ENCODE assay signal across 8 mouse cellular contexts in genomic region chr5:52741391-52742111, GRCm38 (mm10). TPM values are rescaled to one million over a fixed set of nuclear protein-coding genes. Genes with fewer than 3 reads are reported as not detected.
DNase-seq lines count a peak whose midpoint lies in the region; ATAC-seq and TF ChIP-seq lines count a peak whose summit lies in the region.

Gene Pi4k2b, plus strand, starts transcription at chr5:52741574.

- peak; percentile 80 for TF ChIP-seq POLR2A in brain, embryonic 14.5 days (IDR thresholded peaks at IDR 0.05; ENCODE audit: borderline replicate concordance, extremely low read depth, insufficient read depth, insufficient read length, poor library complexity, severe bottlenecking)

- no peaks in the 10 kb centered on the region for H3K36me3 ChIP-seq in heart, embryonic 15.5 days
- no peaks in the 10 kb centered on the region; the same call in 1 of the 2 replicates for H3K36me3 ChIP-seq in liver, embryonic 16.5 days (ENCODE audit: control insufficient read depth, insufficient read depth)
- H3K36me3 ChIP-seq in neural tube, embryonic 12.5 days, result no peaks in the 10 kb centered on the region
- no peaks in the 10 kb centered on the region for H3K36me3 ChIP-seq in stomach, postnatal 0 days (ENCODE audit: control insufficient read depth, insufficient read depth, low read length)

- peak; percentile 78 for DNase-seq in CD4-positive helper T cell, adult 2 months (ENCODE audit: low read depth, low spot score)
- peak; percentile 81 for DNase-seq in brain, embryonic 14.5 days (ENCODE audit: low read depth)
- peak; percentile 3 for DNase-seq in fat pad, adult 2 months (ENCODE audit: extremely low read depth, low read depth, low spot score)
- DNase-seq in kidney, postnatal 25 days, result peak; percentile 86 to 92
- peak; percentile 92 for DNase-seq in stomach, postnatal 0 days (ENCODE audit: low spot score)

- peaks cover 4% of the 10 kb centered on the region; the same call in 1 of the 2 replicates for H3K4me1 ChIP-seq in heart, embryonic 15.5 days (replicated peaks)
- H3K4me1 ChIP-seq in liver, embryonic 16.5 days (ENCODE audit: control insufficient read depth, low read depth, low read length), result peaks cover 13% of the 10 kb centered on the region
- H3K4me1 ChIP-seq in neural tube, embryonic 12.5 days, result no peaks in the 10 kb centered on the region; the same call in none of the 2 replicates
- H3K4me1 ChIP-seq in stomach, postnatal 0 days (replicated peaks; ENCODE audit: control insufficient read depth, insufficient read depth), result no peaks in the 10 kb centered on the region

- no peak for TF ChIP-seq EP300 in stomach, postnatal 0 days (optimal IDR thresholded peaks at IDR 0.05)

- peak; percentile 90 for ATAC-seq in heart, embryonic 15.5 days (replicated peaks; ENCODE audit: insufficient number of reproducible peaks, insufficient read depth, low FRiP score, low read depth)
- ATAC-seq in liver, embryonic 16.5 days (ENCODE audit: low read depth), result peak; percentile 96
- ATAC-seq in neural tube, embryonic 12.5 days (ENCODE audit: low FRiP score, low read depth), result peak; percentile 94
- ATAC-seq in stomach, postnatal 0 days (ENCODE audit: low FRiP score, low TSS enrichment), result peak; percentile 94

- H3K4me3 ChIP-seq in heart, embryonic 15.5 days, result peak within 1 kb of the TSS; percentile 97
- peak within 1 kb of the TSS; percentile 95 for H3K4me3 ChIP-seq in liver, embryonic 16.5 days (ENCODE audit: low read depth, low read length)
- H3K4me3 ChIP-seq in neural tube, embryonic 12.5 days, result peak within 1 kb of the TSS; percentile 80
- H3K4me3 ChIP-seq in stomach, postnatal 0 days (ENCODE audit: low read depth, low read length), result peak within 1 kb of the TSS; percentile 88

- H3K4me2 ChIP-seq in heart, embryonic 15.5 days, result peak within 1 kb of the TSS; percentile 70
- peak within 1 kb of the TSS; percentile 75 for H3K4me2 ChIP-seq in liver, embryonic 16.5 days (ENCODE audit: low read depth, low read length)
- peak within 1 kb of the TSS; percentile 86 for H3K4me2 ChIP-seq in neural tube, embryonic 12.5 days (replicated peaks)
- H3K4me2 ChIP-seq in stomach, postnatal 0 days (replicated peaks; ENCODE audit: low read depth), result peak within 1 kb of the TSS; percentile 77

- no peaks in the 10 kb centered on the region for H3K27me3 ChIP-seq in heart, embryonic 15.5 days
- no peaks in the 10 kb centered on the region for H3K27me3 ChIP-seq in liver, embryonic 16.5 days (ENCODE audit: control insufficient read depth, insufficient read depth, low read depth, low read length)
- H3K27me3 ChIP-seq in neural tube, embryonic 12.5 days (replicated peaks), result no peaks in the 10 kb centered on the region
- H3K27me3 ChIP-seq in stomach, postnatal 0 days (ENCODE audit: control insufficient read depth, insufficient read depth, low read length), result no peaks in the 10 kb centered on the region

- under 1% methylated on average over 75 of the region's 75 CpGs for WGBS in heart, embryonic 15.5 days
- under 1% methylated on average over 72 of the region's 75 CpGs for WGBS in liver, embryonic 16.5 days (ENCODE audit: insufficient replicate concordance)
- under 1% methylated on average over 75 of the region's 75 CpGs for WGBS in neural tube, embryonic 12.5 days
- WGBS in stomach, postnatal 0 days, result 0% methylated on average over 60 of the region's 75 CpGs

- H3K9ac ChIP-seq in heart, embryonic 15.5 days, result peak within 1 kb of the TSS; percentile 87
- peak within 1 kb of the TSS; percentile 96 for H3K9ac ChIP-seq in liver, embryonic 16.5 days (ENCODE audit: low read depth, low read length)
- peak within 1 kb of the TSS; percentile 73 for H3K9ac ChIP-seq in neural tube, embryonic 12.5 days
- peak within 1 kb of the TSS; percentile 89 for H3K9ac ChIP-seq in stomach, postnatal 0 days (ENCODE audit: low read length)

- peak within 1 kb of the TSS; percentile 81 for H3K27ac ChIP-seq in heart, embryonic 15.5 days
- H3K27ac ChIP-seq in liver, embryonic 16.5 days (ENCODE audit: low read length), result peak within 1 kb of the TSS; percentile 91
- peak within 1 kb of the TSS; percentile 26; the same call in 1 of the 2 replicates for H3K27ac ChIP-seq in neural tube, embryonic 12.5 days
- peak within 1 kb of the TSS; percentile 91 for H3K27ac ChIP-seq in stomach, postnatal 0 days (replicated peaks)

- H3K9me3 ChIP-seq in heart, embryonic 15.5 days (replicated peaks), result no peaks in the 10 kb centered on the region
- H3K9me3 ChIP-seq in liver, embryonic 16.5 days (replicated peaks; ENCODE audit: control insufficient read depth, low read length), result no peaks in the 10 kb centered on the region
- H3K9me3 ChIP-seq in neural tube, embryonic 12.5 days, result no peaks in the 10 kb centered on the region
- H3K9me3 ChIP-seq in stomach, postnatal 0 days (ENCODE audit: control insufficient read depth, low read length), result no peaks in the 10 kb centered on the region

- TF ChIP-seq CTCF in brain, embryonic 14.5 days (IDR thresholded peaks at IDR 0.05; ENCODE audit: borderline replicate concordance, extremely low read depth, insufficient read depth, insufficient read length), result no peak
- TF ChIP-seq CTCF in stomach, postnatal 0 days (IDR thresholded peaks at IDR 0.05; ENCODE audit: low read depth), result no peak

RNA-seq across cellular contexts. Expression of gene Pi4k2b, which starts in this region (rescaled TPM):
- 6.4 and 8.9 TPM in 2 replicates for polyA plus RNA-seq in brain, embryonic 14.5 days (2012; rRNA removed)
- polyA plus RNA-seq in heart, embryonic 15.5 days (2015; fragmentation: Nextera tagmentation; extraction: Ambion mirVana), result 6.3 and 8.7 TPM in 2 replicates
- polyA plus RNA-seq in liver, embryonic 16.5 days (2015; fragmentation: Nextera tagmentation; extraction: Ambion mirVana), result 14.4 and 15.8 TPM in 2 replicates
- polyA plus RNA-seq in neural tube, embryonic 12.5 days (2016; fragmentation: Nextera tagmentation; extraction: Ambion mirVana), result 16.7 and 17.7 TPM in 2 replicates
- 27.3 and 29.1 TPM in 2 replicates for polyA plus RNA-seq in stomach, postnatal 0 days (2015; fragmentation: Nextera tagmentation; extraction: Ambion mirVana)

Comparison
In these comparisons a context has a peak if more than half of its experiments do, and no peak if none do; other contexts are left out.
1. Peak in every context shown above with its lines: DNase-seq, ATAC-seq, H3K4me3 ChIP-seq and H3K27ac ChIP-seq.
2. DNase-seq: peak in every context shown above with its lines; median percentile 92 in stomach, postnatal 0 days; 89 in kidney, postnatal 25 days; 81 in brain, embryonic 14.5 days; 78 in CD4-positive helper T cell, adult 2 months; 3 in fat pad, adult 2 months.
3. H3K27ac ChIP-seq: peak in every context shown above with its lines; median percentile 91 in liver, embryonic 16.5 days; 91 in stomach, postnatal 0 days; 81 in heart, embryonic 15.5 days; 26 in neural tube, embryonic 12.5 days.